Mouse (Mus musculus) liver, adult 2 months (tissue): ENCODE data around the gene Mroh3.

ENCODE experiments used
- CTCF ChIP-seq: fragments of 200-500 bp; IDR thresholded peaks from 2 replicates; pipeline ENCODE4 v1.5.1; 2011; ENCODE audit warnings: low read depth, low read length, control low read depth
- POLR2A ChIP-seq: fragments of 200-500 bp; IDR thresholded peaks from 2 replicates; pipeline ENCODE4 v1.6.1; 2011; ENCODE audit warnings: low read length, control low read depth; ENCODE audit not compliant: insufficient read depth; ENCODE audit errors: extremely low read depth

GRCm38 (mm10) chr1:136159830-136160229 is 52.8 kb downstream of the Mroh3 start:
- no peak for TF ChIP-seq POLR2A
- TF ChIP-seq CTCF, result no peak
